In genomic region chr10:51826431-51826964, GRCm38 (mm10) we compare ENCODE assay signal across 26 mouse cellular contexts.
A peak's percentile ranks its signal among the peaks of the same experiment; 100 is the strongest.
DNase-seq lines count a peak whose midpoint lies in the region; ATAC-seq and TF ChIP-seq lines count a peak whose summit lies in the region.
"Had no signal": no experiment of that assay in that cellular context is flagged by ENCODE, and none has a peak within 500 bp of the region (broad histone marks: within the 10 kb centered on the region; RNA-seq: fewer than 3 reads in every experiment).

No protein-coding gene starts in this region.

- H3K27ac ChIP-seq in forebrain, embryonic 13.5 days = no peak overlapping the region
- no peak overlapping the region for H3K27ac ChIP-seq in forebrain, embryonic 16.5 days (ENCODE audit: low read length)
- H3K27ac ChIP-seq in midbrain, embryonic 13.5 days = no peak overlapping the region
- no peak overlapping the region for H3K27ac ChIP-seq in midbrain, embryonic 10.5 days (replicated peaks)
- H3K27ac ChIP-seq: embryonic facial prominence, embryonic 10.5 days; embryonic facial prominence, embryonic 13.5 days; gastrocnemius, adult 2 months; hindbrain, embryonic 12.5 days; hindbrain, embryonic 15.5 days had no signal

- no peaks in the 10 kb centered on the region for H3K36me3 ChIP-seq in forebrain, embryonic 13.5 days (ENCODE audit: poor library complexity, severe bottlenecking)
- H3K36me3 ChIP-seq in forebrain, embryonic 16.5 days (ENCODE audit: control insufficient read depth, insufficient read depth) = no peaks in the 10 kb centered on the region
- H3K36me3 ChIP-seq in midbrain, embryonic 13.5 days = no peaks in the 10 kb centered on the region
- no peaks in the 10 kb centered on the region for H3K36me3 ChIP-seq in midbrain, embryonic 10.5 days
- H3K36me3 ChIP-seq: embryonic facial prominence, embryonic 10.5 days; embryonic facial prominence, embryonic 13.5 days; hindbrain, embryonic 12.5 days; hindbrain, embryonic 15.5 days had no signal

- DNase-seq in midbrain, embryonic 10.5 days (ENCODE audit: low spot score) = no peak
- DNase-seq in brain, embryonic 14.5 days (ENCODE audit: low read depth) = peak; percentile 43
- DNase-seq in retina, postnatal 1 day = peak; percentile 91
- DNase-seq in adrenal gland, postnatal 4 days (ENCODE audit: low spot score in 2 of 2) = no peak
- DNase-seq: adrenal gland, adult 8-10 months; adrenal gland, postnatal 25 days; cerebellum, adult 11-12 months; cerebellum, adult 8-10 months; cerebellum, postnatal 10 days; cerebellum, postnatal 36 days; embryo, embryonic 11 days; gastrocnemius, adult 2 months; gastrocnemius, postnatal 14 days; heart, adult 11 months had no signal

- peak; percentile 76; the same call in 1 of the 2 replicates for ATAC-seq in forebrain, embryonic 13.5 days
- no peak for ATAC-seq in forebrain, embryonic 16.5 days
- ATAC-seq in midbrain, embryonic 13.5 days = peak; percentile 45; the same call in 1 of the 2 replicates
- ATAC-seq: activated CD4-positive, CD25-positive, alpha-beta regulatory T cell, adult 4 months; CD4-positive, CD25-positive, alpha-beta regulatory T cell, adult 4 months; intestine, postnatal 0 days had no signal

- no peak overlapping the region for H3K4me2 ChIP-seq in forebrain, embryonic 13.5 days
- no peak overlapping the region for H3K4me2 ChIP-seq in forebrain, embryonic 16.5 days (ENCODE audit: low read length)
- no peak overlapping the region for H3K4me2 ChIP-seq in midbrain, embryonic 13.5 days (replicated peaks)
- H3K4me2 ChIP-seq: embryonic facial prominence, embryonic 13.5 days; heart, embryonic 11.5 days; hindbrain, embryonic 12.5 days; hindbrain, embryonic 15.5 days had no signal

- no peak for TF ChIP-seq POLR2A in brain, embryonic 14.5 days (IDR thresholded peaks at IDR 0.05; ENCODE audit: borderline replicate concordance, extremely low read depth, insufficient read depth, insufficient read length, poor library complexity, severe bottlenecking)

- peaks cover 13% of the 10 kb centered on the region for H3K4me1 ChIP-seq in forebrain, embryonic 13.5 days
- 0 out of 2 replicates have a peak, but pooled peaks cover 2% of the 10 kb centered on the region for H3K4me1 ChIP-seq in forebrain, embryonic 16.5 days (replicated peaks; ENCODE audit: control insufficient read depth, insufficient read depth, low read length)
- H3K4me1 ChIP-seq in midbrain, embryonic 13.5 days (replicated peaks) = no peaks in the 10 kb centered on the region; the same call in 1 of the 2 replicates
- peaks cover 10% of the 10 kb centered on the region for H3K4me1 ChIP-seq in midbrain, embryonic 10.5 days
- H3K4me1 ChIP-seq: embryonic facial prominence, embryonic 10.5 days; embryonic facial prominence, embryonic 13.5 days; hindbrain, embryonic 12.5 days; hindbrain, embryonic 15.5 days had no signal

- no peak overlapping the region for H3K9ac ChIP-seq in forebrain, embryonic 13.5 days
- no peak overlapping the region for H3K9ac ChIP-seq in forebrain, embryonic 16.5 days (replicated peaks; ENCODE audit: low read depth, low read length)
- H3K9ac ChIP-seq in midbrain, embryonic 13.5 days (replicated peaks) = no peak overlapping the region
- H3K9ac ChIP-seq: embryonic facial prominence, embryonic 13.5 days; hindbrain, embryonic 12.5 days; hindbrain, embryonic 15.5 days had no signal

- 11% methylated on average over 6 of the region's 6 CpGs for WGBS in forebrain, embryonic 13.5 days
- WGBS in forebrain, embryonic 16.5 days = 11% methylated on average over 6 of the region's 6 CpGs
- WGBS in midbrain, embryonic 13.5 days = 41% methylated on average over 6 of the region's 6 CpGs
- 61% methylated on average over 6 of the region's 6 CpGs for WGBS in midbrain, embryonic 10.5 days

- peaks cover 6% of the 10 kb centered on the region; the same call in 1 of the 2 replicates for H3K27me3 ChIP-seq in forebrain, embryonic 13.5 days
- no peaks in the 10 kb centered on the region for H3K27me3 ChIP-seq in forebrain, embryonic 16.5 days (replicated peaks; ENCODE audit: control insufficient read depth, insufficient read depth, low read length)
- H3K27me3 ChIP-seq in midbrain, embryonic 13.5 days = no peaks in the 10 kb centered on the region
- H3K27me3 ChIP-seq in midbrain, embryonic 10.5 days (ENCODE audit: low read depth, poor library complexity, severe bottlenecking) = no peaks in the 10 kb centered on the region
- H3K27me3 ChIP-seq: embryonic facial prominence, embryonic 13.5 days; hindbrain, embryonic 12.5 days; hindbrain, embryonic 15.5 days had no signal

- H3K4me3 ChIP-seq in forebrain, embryonic 13.5 days = no peak overlapping the region
- H3K4me3 ChIP-seq in forebrain, embryonic 16.5 days (replicated peaks; ENCODE audit: low read length) = no peak overlapping the region
- H3K4me3 ChIP-seq in midbrain, embryonic 13.5 days (replicated peaks) = no peak overlapping the region
- H3K4me3 ChIP-seq in midbrain, embryonic 10.5 days = no peak overlapping the region
- H3K4me3 ChIP-seq: embryonic facial prominence, embryonic 10.5 days; embryonic facial prominence, embryonic 13.5 days; erythroblast, embryonic 14.5 days; gastrocnemius, adult 2 months; hindbrain, embryonic 12.5 days; hindbrain, embryonic 15.5 days had no signal

- H3K9me3 ChIP-seq in forebrain, embryonic 13.5 days (replicated peaks) = no peaks in the 10 kb centered on the region
- H3K9me3 ChIP-seq in forebrain, embryonic 16.5 days (ENCODE audit: control insufficient read depth, low read length) = no peaks in the 10 kb centered on the region
- H3K9me3 ChIP-seq in midbrain, embryonic 13.5 days = 0 out of 2 replicates have a peak, but pooled peaks cover 3% of the 10 kb centered on the region
- H3K9me3 ChIP-seq in midbrain, embryonic 10.5 days (replicated peaks) = no peaks in the 10 kb centered on the region
- H3K9me3 ChIP-seq: embryonic facial prominence, embryonic 10.5 days; embryonic facial prominence, embryonic 13.5 days; hindbrain, embryonic 15.5 days had no signal

- no peak for TF ChIP-seq CTCF in brain, embryonic 14.5 days (IDR thresholded peaks at IDR 0.05; ENCODE audit: borderline replicate concordance, extremely low read depth, insufficient read depth, insufficient read length)

Comparison
In these comparisons a context has a peak if more than half of its experiments do, and no peak if none do; other contexts are left out.
1. DNase-seq: peak in brain, embryonic 14.5 days (single experiment) and retina, postnatal 1 day (single experiment); none in midbrain, embryonic 10.5 days (single experiment) and adrenal gland, postnatal 4 days (0 of 2).